Mouse (Mus musculus): ENCODE measurements around the gene Krt81.
A peak's percentile ranks its signal among the peaks of the same experiment; 100 is the strongest.

The Krt81 gene

GRCm38 (mm10) chr15:101463651-101464050, at the start of gene Krt81:
Gene Krt81 (minus strand): TSS chr15:101463751.
- DNase-seq = no peak

- no peak for DNase-seq
Observed at GRCm38 (mm10) chr15:101508247-101508646, 44.7 kb upstream of the Krt81 start.

- DNase-seq = peak; percentile 10 to 19
Observed at GRCm38 (mm10) chr15:101506896-101507758, 43.6 kb upstream of the Krt81 start.

GRCm38 (mm10) chr15:101497181-101497580, 33.6 kb upstream of the Krt81 start:
- DNase-seq = peak; percentile 14 to 35

GRCm38 (mm10) chr15:101495266-101495665, 31.7 kb upstream of the Krt81 start:
- no peak for DNase-seq

- no peak for DNase-seq
Observed at GRCm38 (mm10) chr15:101494203-101494602, 30.7 kb upstream of the Krt81 start.

- no peak for DNase-seq
Observed at GRCm38 (mm10) chr15:101493713-101494112, 30.2 kb upstream of the Krt81 start.

- DNase-seq = no peak
Observed at GRCm38 (mm10) chr15:101492718-101493117, 29.2 kb upstream of the Krt81 start.

- no peak for DNase-seq
Observed at GRCm38 (mm10) chr15:101491431-101491830, 27.9 kb upstream of the Krt81 start, which contains the start of gene Krt83. Gene Krt83 (minus strand): TSS chr15:101491512.

- DNase-seq = no peak
Observed at GRCm38 (mm10) chr15:101485911-101486635, 22.5 kb upstream of the Krt81 start.

- no peak for DNase-seq
Observed at GRCm38 (mm10) chr15:101484939-101485338, 21.4 kb upstream of the Krt81 start.

- DNase-seq = no peak
Observed at GRCm38 (mm10) chr15:101483646-101484045, 20.1 kb upstream of the Krt81 start.

- DNase-seq = no peak
Observed at GRCm38 (mm10) chr15:101482056-101482455, 18.5 kb upstream of the Krt81 start.

- DNase-seq = peak in 1 of 2 experiments; percentile 13
Observed at GRCm38 (mm10) chr15:101479666-101480060, 16.1 kb upstream of the Krt81 start.

GRCm38 (mm10) chr15:101479007-101479665, 15.6 kb upstream of the Krt81 start:
- peak; percentile 65 to 76 for DNase-seq

GRCm38 (mm10) chr15:101472952-101473528, 9.5 kb upstream of the Krt81 start, which contains the start of gene Krt86:
Gene Krt86 (plus strand): TSS chr15:101473478.
- DNase-seq = no peak

- DNase-seq = no peak
Observed at GRCm38 (mm10) chr15:101469093-101469492, 5.5 kb upstream of the Krt81 start.

GRCm38 (mm10) chr15:101459283-101459682, 4.3 kb downstream of the Krt81 start:
- peak in 1 of 2 experiments; percentile 56 for DNase-seq

GRCm38 (mm10) chr15:101458361-101458930, 5.1 kb downstream of the Krt81 start:
- DNase-seq = peak; percentile 22 to 42

- no peak for DNase-seq
Observed at GRCm38 (mm10) chr15:101455891-101456290, 7.7 kb downstream of the Krt81 start.

GRCm38 (mm10) chr15:101455292-101455691, 8.3 kb downstream of the Krt81 start:
- no peak for DNase-seq

GRCm38 (mm10) chr15:101454774-101455173, 8.8 kb downstream of the Krt81 start:
- DNase-seq = no peak
